Mouse (Mus musculus) bone marrow macrophage, adult 2 months (primary cell): ENCODE results near the gene Olfr1326-ps1. TPM values are rescaled to one million over a fixed set of nuclear protein-coding genes. Genes with fewer than 3 reads are reported as not detected.

Experiments used
- H3K27ac ChIP-seq: 2 replicates; pipeline ENCODE4 v1.5.1; 2012; ENCODE audit warnings: low read depth, low read length; ENCODE audit not compliant: insufficient read depth
- H3K4me1 ChIP-seq: 2 replicates; pipeline ENCODE4 v1.6.1; 2012; ENCODE audit warnings: low read length; ENCODE audit not compliant: control insufficient read depth, insufficient read depth
- H3K4me3 ChIP-seq: 2 replicates; pipeline ENCODE4 v1.5.1; 2012; ENCODE audit warnings: mild to moderate bottlenecking, low read length, moderate library complexity; ENCODE audit not compliant: insufficient read depth
- CTCF ChIP-seq: IDR thresholded peaks from 2 replicates; pipeline ENCODE4 v1.5.1; 2012; ENCODE audit warnings: low read depth, mild to moderate bottlenecking, low read length, moderate library complexity
- POLR2A ChIP-seq: IDR thresholded peaks from 2 replicates; pipeline ENCODE4 v1.6.1; 2012; ENCODE audit warnings: mild to moderate bottlenecking, low read depth, low read length, borderline replicate concordance
- polyA plus RNA-seq: library from polyadenylated mRNA; stranded (reverse); fragments of >200 nt; gene quantifications from 2 replicates; pipeline ENCODE4 v1.2.4, GENCODE M21; 2012; ENCODE audit not compliant: missing spikeins, insufficient read depth, insufficient read length

Olfr1326-ps1 gene
- polyA plus RNA-seq: not detected in 2 replicates

DNA sequence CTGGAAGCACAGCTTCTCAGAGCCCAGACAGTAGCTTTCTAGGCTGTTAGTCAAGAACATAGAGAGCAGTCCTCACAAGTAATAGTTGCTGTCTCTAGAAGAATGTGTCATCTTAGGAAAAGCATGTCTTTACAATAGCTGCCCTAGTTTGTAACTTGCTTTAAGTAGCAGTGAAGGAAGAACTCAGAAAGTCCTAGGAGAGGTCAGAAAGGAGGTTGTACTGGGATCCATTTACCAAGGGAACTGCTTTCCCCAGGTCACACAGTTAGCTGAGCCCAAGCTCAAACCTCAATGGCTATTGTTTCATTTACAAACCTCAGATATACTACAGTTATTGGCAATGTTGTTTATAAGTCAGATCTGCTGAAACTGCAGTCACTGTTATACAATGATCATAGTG lies at the start of gene Olfr1326-ps1:
Gene Olfr1326-ps1 (minus strand): TSS at position 101 of the 400 bp plus-strand sequence.
- H3K4me3 ChIP-seq: no peak within 1 kb of the TSS
- no peak within 1 kb of the TSS for H3K27ac ChIP-seq
- TF ChIP-seq POLR2A: no peak
- no peak for TF ChIP-seq CTCF
- H3K4me1 ChIP-seq: no peaks in the 10 kb centered on the region

DNA sequence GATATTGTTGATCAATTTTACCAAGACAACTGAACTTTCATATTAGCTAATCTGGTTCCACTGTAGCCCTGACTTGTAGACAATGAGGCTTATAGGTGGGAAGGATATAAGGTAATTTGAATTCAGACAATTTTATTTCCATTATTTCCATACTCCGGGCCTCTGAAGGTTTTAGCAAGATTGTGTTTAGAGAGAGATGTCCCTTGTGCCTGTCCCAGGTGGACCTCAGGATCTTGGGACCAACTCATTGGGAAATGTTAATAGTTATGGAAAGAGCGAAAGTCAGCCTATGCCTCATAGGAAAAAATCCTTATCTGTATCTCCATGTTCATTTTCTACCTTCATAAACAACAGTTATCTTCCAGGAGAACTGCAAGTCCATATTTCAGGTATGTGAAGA lies 17.7 kb upstream of the Olfr1326-ps1 start, which contains the start of gene Olfr1325:
Gene Olfr1325 (plus strand): TSS at position 301 of the 400 bp plus-strand sequence.
- no peak for TF ChIP-seq POLR2A
- no peak for TF ChIP-seq CTCF
- Histone ChIP-seq H3K4me3 (no peak within 1 kb of the TSS), H3K4me1 (no peaks in the 10 kb centered on the region), H3K27ac (no peak within 1 kb of the TSS)

Other genes starting within 250 kb of the Olfr1326-ps1 start
- gene Plxna3, start 245.8 kb downstream of the Olfr1326-ps1 start, polyA plus RNA-seq: 2.5 and 3.8 TPM in 2 replicates
- 45.1 and 50.3 TPM in 2 replicates for gene Lage3, start 221.3 kb downstream of the Olfr1326-ps1 start, polyA plus RNA-seq
- gene Ubl4a, start 201.7 kb downstream of the Olfr1326-ps1 start, polyA plus RNA-seq: 20.5 and 23.7 TPM in 2 replicates
- gene Slc10a3, start 201.5 kb downstream of the Olfr1326-ps1 start, polyA plus RNA-seq: 13.5 and 15.2 TPM in 2 replicates
- 22.2 and 26.8 TPM in 2 replicates for gene Fam3a, start 181.6 kb downstream of the Olfr1326-ps1 start, polyA plus RNA-seq
- gene Ikbkg, start 181.6 kb downstream of the Olfr1326-ps1 start, polyA plus RNA-seq: 28.4 and 34.5 TPM in 2 replicates
- gene G6pdx, start 145.7 kb downstream of the Olfr1326-ps1 start, polyA plus RNA-seq: 156 and 180 TPM in 2 replicates
- not detected in 2 replicates for gene Gm6880, start 93.5 kb downstream of the Olfr1326-ps1 start, polyA plus RNA-seq
- not detected in 2 replicates for gene Olfr1325, start 17.8 kb upstream of the Olfr1326-ps1 start, polyA plus RNA-seq
- gene Gm5640, start 70.7 kb upstream of the Olfr1326-ps1 start, polyA plus RNA-seq: not detected in 2 replicates
- not detected in 2 replicates for gene Gm6890, start 166.0 kb upstream of the Olfr1326-ps1 start, polyA plus RNA-seq